Mouse (Mus musculus) liver, embryonic 14.5 days (tissue): Measurements from ENCODE around the gene Crip2. TPM values are rescaled to one million over a fixed set of nuclear protein-coding genes. Genes with fewer than 3 reads are reported as not detected.

Experiments
- ATAC-seq: fragments of 200-750 bp; cut with Nextera tagmentation; 2 replicates; pipeline ENCODE4 v1.8.0; 2017; ENCODE audit warnings: moderate number of reproducible peaks, mild to moderate bottlenecking, moderate library complexity; ENCODE audit not compliant: insufficient read depth
- DNase-seq, 3 experiments: peaks; one replicate each; pipeline ENCODE4 v3.0.0-alpha.2; 2012 to 2013; ENCODE audit warnings: low read depth in 3 of 3, low spot score in 3 of 3
- H3K27ac ChIP-seq: fragments of 300-500 bp; sonication (generic); 2 replicates; pipeline ENCODE4 v1.5.1; 2014; ENCODE audit warnings: moderate library complexity, mild to moderate bottlenecking, control low read depth, inconsistent platforms
- H3K27me3 ChIP-seq: fragments of 300-500 bp; sonication (generic); 2 replicates; pipeline ENCODE4 v1.6.1; 2014; ENCODE audit warnings: mild to moderate bottlenecking, low read length, moderate library complexity; ENCODE audit not compliant: control insufficient read depth, insufficient read depth
- H3K36me3 ChIP-seq: fragments of 300-500 bp; sonication (generic); replicated peaks from 2 replicates; pipeline ENCODE4 v1.6.1; 2014; ENCODE audit warnings: low read depth; ENCODE audit not compliant: control insufficient read depth, insufficient read depth
- H3K4me1 ChIP-seq, 2 experiments: fragments of 200-500 bp in 1 of 2; fragments of 300-500 bp in 1 of 2; sonication (generic) in 1 of 2; replicated peaks; 2 replicates each; pipeline ENCODE4 v1.6.1; 2012 to 2014; ENCODE audit warnings: antibody characterized with exemption in 1 of 2, inconsistent platforms in 1 of 2, low read length in 1 of 2; ENCODE audit not compliant: control insufficient read depth in 2 of 2, insufficient read depth in 2 of 2
- H3K4me2 ChIP-seq: fragments of 300-500 bp; sonication (generic); 2 replicates; pipeline ENCODE4 v1.6.1; 2014; ENCODE audit warnings: low read depth, mild to moderate bottlenecking, control low read depth, moderate library complexity
- H3K4me3 ChIP-seq, 2 experiments: fragments of 200-500 bp in 1 of 2; fragments of 300-500 bp in 1 of 2; sonication (generic) in 1 of 2; 2 replicates each; pipeline ENCODE4 v1.5.1; 2012 to 2014; ENCODE audit warnings: low read depth in 2 of 2, low read length in 2 of 2, mild to moderate bottlenecking in 2 of 2, control low read depth in 1 of 2, inconsistent platforms in 1 of 2, moderate library complexity in 1 of 2; ENCODE audit not compliant: insufficient read depth in 1 of 2
- H3K9ac ChIP-seq: fragments of 300-500 bp; sonication (generic); replicated peaks from 2 replicates; pipeline ENCODE4 v1.6.1; 2014; ENCODE audit warnings: mild to moderate bottlenecking, control low read depth, moderate library complexity
- H3K9me3 ChIP-seq: fragments of 300-500 bp; sonication (generic); 2 replicates; pipeline ENCODE4 v1.6.1; 2016; ENCODE audit warnings: low read length, mixed read lengths; ENCODE audit not compliant: control insufficient read depth
- CTCF ChIP-seq: IDR thresholded peaks from 2 replicates; pipeline ENCODE4 v1.5.1; 2016; ENCODE audit warnings: antibody characterized with exemption, low read depth, control low read depth
- EP300 ChIP-seq: IDR thresholded peaks from 2 replicates; pipeline ENCODE4 v1.6.1; 2016; ENCODE audit warnings: antibody characterized with exemption, low read depth
- WGBS: fragments of 180-500 bp; shearing (Covaris S2); extraction: QIAGEN DNeasy Blood & Tissue Kit; methylation state at CpG from one replicate; pipeline ENCODE4 v1.1.7; 2014; ENCODE audit not compliant: insufficient replicate concordance; 5-methylcytosine and 5-hydroxymethylcytosine counted together
- polyA plus RNA-seq, 2 experiments: library from polyadenylated mRNA; depleted of rRNA in 1 of 2; stranded (reverse) in 1 of 2; unstranded in 1 of 2; fragments of >200 nt; fragmentation: Nextera tagmentation in 1 of 2; extraction: Ambion mirVana in 1 of 2; gene quantifications; 2 replicates each; pipeline versions ENCODE4 v1.2.1 to v1.2.3; 2012 to 2014

The Crip2 gene
- polyA plus RNA-seq (2012; rRNA removed) (29.3 and 37.4 TPM in 2 replicates), polyA plus RNA-seq (2014; fragmentation: Nextera tagmentation; extraction: Ambion mirVana) (35.0 and 38.1 TPM in 2 replicates)

- WGBS: under 1% methylated on average over 64 of the region's 68 CpGs
- Histone ChIP-seq H3K4me2 (peak within 1 kb of the TSS; percentile 94), H3K9ac (peak within 1 kb of the TSS; percentile 50), H3K36me3 (peaks cover 11% of the 10 kb centered on the region), H3K4me1 (peaks cover 14 to 16% of the 10 kb centered on the region in 2 experiments), H3K27ac (no peak within 1 kb of the TSS), H3K9me3 (no peaks in the 10 kb centered on the region), H3K27me3 (peaks cover 24% of the 10 kb centered on the region), H3K4me3 (peak within 1 kb of the TSS; percentile 59 to 65)
- DNase-seq (peak; percentile 64 to 77 (median 68)), ATAC-seq (peak; percentile 89)
- TF ChIP-seq CTCF (no peak; the same call in 1 of the 2 replicates), EP300 (no peak)
Measured at GRCm38 (mm10) chr12:113139908-113140615, at the start of gene Crip2. TSS of gene Crip2 (plus strand) at chr12:113140236.

GRCm38 (mm10) chr12:113097040-113097439, 43.0 kb upstream of the Crip2 start:
- no peaks in the 10 kb centered on the region for H3K9me3 ChIP-seq
- H3K4me1 ChIP-seq: peaks cover 7 to 12% of the 10 kb centered on the region in 2 experiments
- H3K36me3 ChIP-seq: no peaks in the 10 kb centered on the region
- H3K4me3 ChIP-seq: no peak overlapping the region
- H3K9ac ChIP-seq: no peak overlapping the region
- no peak for DNase-seq
- TF ChIP-seq CTCF (no peak), EP300 (no peak)
- 69% methylated on average over 5 of the region's 5 CpGs for WGBS
- no peak for ATAC-seq
- no peaks in the 10 kb centered on the region for H3K27me3 ChIP-seq
- no peak overlapping the region for H3K4me2 ChIP-seq
- H3K27ac ChIP-seq: no peak overlapping the region

GRCm38 (mm10) chr12:113097749-113098281, 42.2 kb upstream of the Crip2 start, which contains the start of gene Mta1:
TSS of gene Mta1 (plus strand) at chr12:113098278.
- H3K4me1 ChIP-seq: peaks cover 7 to 12% of the 10 kb centered on the region in 2 experiments
- H3K4me2 ChIP-seq: peak within 1 kb of the TSS; percentile 94
- ATAC-seq (peak; percentile 66), DNase-seq (no peak)
- TF ChIP-seq CTCF (no peak), EP300 (no peak)
- H3K9me3 ChIP-seq: no peaks in the 10 kb centered on the region
- H3K27me3 ChIP-seq: no peaks in the 10 kb centered on the region
- peak within 1 kb of the TSS; percentile 98 for H3K9ac ChIP-seq
- H3K27ac ChIP-seq: peak within 1 kb of the TSS; percentile 62
- H3K36me3 ChIP-seq: no peaks in the 10 kb centered on the region
- peak within 1 kb of the TSS; percentile 70 to 98 for H3K4me3 ChIP-seq
- 7% methylated on average over 21 of the region's 53 CpGs for WGBS

- no peak for TF ChIP-seq EP300
- H3K4me3 ChIP-seq: peak overlapping the region; percentile 70 to 98
- H3K9me3 ChIP-seq: no peaks in the 10 kb centered on the region
- H3K27ac ChIP-seq: peak overlapping the region; percentile 62
- H3K4me2 ChIP-seq: peak overlapping the region; percentile 94
- DNase-seq (no peak), ATAC-seq (peak; percentile 29)
- H3K9ac ChIP-seq: peak overlapping the region; percentile 98
- peaks cover 7 to 15% of the 10 kb centered on the region in 2 experiments for H3K4me1 ChIP-seq
- H3K36me3 ChIP-seq: no peaks in the 10 kb centered on the region
- H3K27me3 ChIP-seq: no peaks in the 10 kb centered on the region
- WGBS: 1% methylated on average over 53 of the region's 60 CpGs
Measured at GRCm38 (mm10) chr12:113098530-113099151, 41.4 kb upstream of the Crip2 start.
